Mouse (Mus musculus): ENCODE measurements around the gene Larp6. TPM values are rescaled to one million over a fixed set of nuclear protein-coding genes. Genes with fewer than 3 reads are reported as not detected.

The Larp6 gene
- polyA plus RNA-seq, 1 experiment from 2014 or later, result 0.68 TPM

- H3K9ac ChIP-seq (ENCODE audit: low read length), result no peak overlapping the region
- H3K27me3 ChIP-seq (ENCODE audit: control insufficient read depth, insufficient read depth, low read length), result no peaks in the 10 kb centered on the region
Measured at GRCm38 (mm10) chr9:60782057-60782789, 69.4 kb downstream of the Larp6 start.

GRCm38 (mm10) chr9:60785069-60785468 is 72.3 kb downstream of the Larp6 start:
- H3K4me1 ChIP-seq (ENCODE audit: control insufficient read depth in 2 of 2, insufficient read depth in 2 of 2, low read length in 2 of 2), result no peaks in the 10 kb centered on the region
- H3K9ac ChIP-seq (ENCODE audit: low read length), result no peak overlapping the region
- no peaks in the 10 kb centered on the region for H3K9me3 ChIP-seq (ENCODE audit: control insufficient read depth, low read length)
- H3K4me2 ChIP-seq (ENCODE audit: low read length), result no peak overlapping the region
- no peaks in the 10 kb centered on the region for H3K36me3 ChIP-seq (ENCODE audit: control insufficient read depth, insufficient read depth, low read length)
- WGBS, result 64% methylated on average over 4 of the region's 4 CpGs
- H3K27ac ChIP-seq (replicated peaks in 1 of 2; ENCODE audit: control insufficient read depth in 1 of 2, insufficient read depth in 1 of 2, low read depth in 2 of 2, low read length in 2 of 2), result no peak overlapping the region
- no peaks in the 10 kb centered on the region for H3K27me3 ChIP-seq (ENCODE audit: control insufficient read depth, insufficient read depth, low read length)
- no peak for ATAC-seq (ENCODE audit: insufficient number of reproducible peaks, insufficient read depth, low FRiP score, low read depth)
- no peak overlapping the region for H3K4me3 ChIP-seq (ENCODE audit: control insufficient read depth in 1 of 2, insufficient read depth in 1 of 2, low read depth in 1 of 2, low read length in 2 of 2)

More at GRCm38 (mm10) chr9:60782057-60782789, 69.4 kb downstream of the Larp6 start:
- WGBS, result 78% methylated on average over 9 of the region's 9 CpGs
- Histone ChIP-seq H3K4me2 (ENCODE audit: low read length) (no peak overlapping the region), H3K36me3 (ENCODE audit: control insufficient read depth, insufficient read depth, low read length) (no peaks in the 10 kb centered on the region), H3K9me3 (ENCODE audit: control insufficient read depth, low read length) (no peaks in the 10 kb centered on the region), H3K4me1 (ENCODE audit: control insufficient read depth in 2 of 2, insufficient read depth in 2 of 2, low read length in 2 of 2) (no peaks in the 10 kb centered on the region), H3K27ac (replicated peaks in 1 of 2; ENCODE audit: control insufficient read depth in 1 of 2, insufficient read depth in 1 of 2, low read depth in 2 of 2, low read length in 2 of 2) (no peak overlapping the region), H3K4me3 (ENCODE audit: control insufficient read depth in 1 of 2, insufficient read depth in 1 of 2, low read depth in 1 of 2, low read length in 2 of 2) (no peak overlapping the region)
- no peak for ATAC-seq (ENCODE audit: insufficient number of reproducible peaks, insufficient read depth, low FRiP score, low read depth)

GRCm38 (mm10) chr9:60787517-60788110 is 74.8 kb downstream of the Larp6 start:
- Histone ChIP-seq H3K9me3 (ENCODE audit: control insufficient read depth, low read length) (no peaks in the 10 kb centered on the region), H3K27ac (replicated peaks in 1 of 2; ENCODE audit: control insufficient read depth in 1 of 2, insufficient read depth in 1 of 2, low read depth in 2 of 2, low read length in 2 of 2) (no peak overlapping the region), H3K4me3 (ENCODE audit: control insufficient read depth in 1 of 2, insufficient read depth in 1 of 2, low read depth in 1 of 2, low read length in 2 of 2) (no peak overlapping the region), H3K4me1 (ENCODE audit: control insufficient read depth in 2 of 2, insufficient read depth in 2 of 2, low read length in 2 of 2) (no peaks in the 10 kb centered on the region; a peak in 1 of 4 replicates), H3K36me3 (ENCODE audit: control insufficient read depth, insufficient read depth, low read length) (no peaks in the 10 kb centered on the region), H3K9ac (ENCODE audit: low read length) (no peak overlapping the region), H3K27me3 (ENCODE audit: control insufficient read depth, insufficient read depth, low read length) (no peaks in the 10 kb centered on the region), H3K4me2 (ENCODE audit: low read length) (no peak overlapping the region)
- WGBS, result 7% methylated on average over 2 of the region's 2 CpGs
- no peak for ATAC-seq (ENCODE audit: insufficient number of reproducible peaks, insufficient read depth, low FRiP score, low read depth)

Other genes with a start within 250 kb of the Larp6 start
- gene Thsd4, start 190.9 kb upstream of the Larp6 start, polyA plus RNA-seq (2014; fragmentation: Nextera tagmentation; extraction: Ambion mirVana), result 9.4 and 9.5 TPM in 2 replicates
- gene Lrrc49, start 24.8 kb upstream of the Larp6 start, polyA plus RNA-seq (2014; fragmentation: Nextera tagmentation; extraction: Ambion mirVana), result 8.9 and 10.4 TPM in 2 replicates
- gene Uaca, start 81.6 kb downstream of the Larp6 start, polyA plus RNA-seq (2014; fragmentation: Nextera tagmentation; extraction: Ambion mirVana), result 10.9 and 17.1 TPM in 2 replicates

All from heart, embryonic 14.5 days (tissue).